Mouse (Mus musculus): ENCODE results near the gene Mtrex. TPM values are rescaled to one million over a fixed set of nuclear protein-coding genes. Genes with fewer than 3 reads are reported as not detected.

The Mtrex gene
- polyA plus RNA-seq, 1 experiment from 2014 or later = 29.5 TPM

GRCm38 (mm10) chr13:112838562-112839232 is 88.5 kb downstream of the Mtrex start:
- ATAC-seq (ENCODE audit: low read depth) = peak; percentile 98
- Histone ChIP-seq H3K4me1 (ENCODE audit: control insufficient read depth, low read depth, low read length) (peaks cover 41% of the 10 kb centered on the region), H3K4me2 (ENCODE audit: low read depth, low read length) (peak overlapping the region; percentile 55), H3K9ac (ENCODE audit: low read depth, low read length) (peak overlapping the region; percentile 43), H3K36me3 (ENCODE audit: control insufficient read depth, insufficient read depth) (peaks cover 3% of the 10 kb centered on the region), H3K27ac (ENCODE audit: low read length) (peak overlapping the region; percentile 92), H3K9me3 (replicated peaks; ENCODE audit: control insufficient read depth, low read length) (no peaks in the 10 kb centered on the region), H3K27me3 (ENCODE audit: control insufficient read depth, insufficient read depth, low read depth, low read length) (no peaks in the 10 kb centered on the region), H3K4me3 (ENCODE audit: low read depth, low read length) (no peak overlapping the region; the same call in 1 of the 2 replicates)
- WGBS (ENCODE audit: insufficient replicate concordance) = 38% methylated on average over 6 of the region's 6 CpGs

- H3K4me1 ChIP-seq (ENCODE audit: control insufficient read depth, low read depth, low read length) = peaks cover 51% of the 10 kb centered on the region
- 65% methylated on average over 9 of the region's 9 CpGs for WGBS (ENCODE audit: insufficient replicate concordance)
Measured at GRCm38 (mm10) chr13:112837621-112838155, 89.5 kb downstream of the Mtrex start.

GRCm38 (mm10) chr13:112836951-112837350 is 90.2 kb downstream of the Mtrex start:
- Histone ChIP-seq H3K9me3 (replicated peaks; ENCODE audit: control insufficient read depth, low read length) (no peaks in the 10 kb centered on the region), H3K27me3 (ENCODE audit: control insufficient read depth, insufficient read depth, low read depth, low read length) (no peaks in the 10 kb centered on the region), H3K4me1 (ENCODE audit: control insufficient read depth, low read depth, low read length) (peaks cover 56% of the 10 kb centered on the region), H3K9ac (ENCODE audit: low read depth, low read length) (no peak overlapping the region), H3K36me3 (ENCODE audit: control insufficient read depth, insufficient read depth) (peaks cover 3% of the 10 kb centered on the region), H3K4me3 (ENCODE audit: low read depth, low read length) (no peak overlapping the region), H3K27ac (ENCODE audit: low read length) (peak overlapping the region; percentile 63), H3K4me2 (ENCODE audit: low read depth, low read length) (no peak overlapping the region)
- ATAC-seq (ENCODE audit: low read depth) = no peak
- 76% methylated on average over 2 of the region's 2 CpGs for WGBS (ENCODE audit: insufficient replicate concordance)

More at GRCm38 (mm10) chr13:112837621-112838155, 89.5 kb downstream of the Mtrex start:
- H3K4me3 ChIP-seq (ENCODE audit: low read depth, low read length) = no peak overlapping the region
- H3K27ac ChIP-seq (ENCODE audit: low read length) = peak overlapping the region; percentile 92
- peak overlapping the region; percentile 55; the same call in 1 of the 2 replicates for H3K4me2 ChIP-seq (ENCODE audit: low read depth, low read length)
- H3K36me3 ChIP-seq (ENCODE audit: control insufficient read depth, insufficient read depth) = peaks cover 3% of the 10 kb centered on the region
- peak overlapping the region; percentile 37; the same call in 1 of the 2 replicates for H3K9ac ChIP-seq (ENCODE audit: low read depth, low read length)
- H3K27me3 ChIP-seq (ENCODE audit: control insufficient read depth, insufficient read depth, low read depth, low read length) = no peaks in the 10 kb centered on the region
- no peak for ATAC-seq (ENCODE audit: low read depth)
- no peaks in the 10 kb centered on the region for H3K9me3 ChIP-seq (replicated peaks; ENCODE audit: control insufficient read depth, low read length)

GRCm38 (mm10) chr13:112835113-112835512 is 92.1 kb downstream of the Mtrex start:
- Histone ChIP-seq H3K4me1 (ENCODE audit: control insufficient read depth, low read depth, low read length) (peaks cover 56% of the 10 kb centered on the region), H3K4me2 (ENCODE audit: low read depth, low read length) (no peak overlapping the region), H3K9ac (ENCODE audit: low read depth, low read length) (0 out of 2 replicates have a peak overlapping the region, but pooled peaks have one; percentile 37), H3K4me3 (ENCODE audit: low read depth, low read length) (no peak overlapping the region), H3K9me3 (replicated peaks; ENCODE audit: control insufficient read depth, low read length) (no peaks in the 10 kb centered on the region), H3K36me3 (ENCODE audit: control insufficient read depth, insufficient read depth) (peaks cover 3% of the 10 kb centered on the region), H3K27me3 (ENCODE audit: control insufficient read depth, insufficient read depth, low read depth, low read length) (no peaks in the 10 kb centered on the region), H3K27ac (ENCODE audit: low read length) (no peak overlapping the region; the same call in 1 of the 2 replicates)
- 65% methylated on average over 12 of the region's 12 CpGs for WGBS (ENCODE audit: insufficient replicate concordance)
- no peak for ATAC-seq (ENCODE audit: low read depth)

- Histone ChIP-seq H3K4me1 (ENCODE audit: control insufficient read depth, low read depth, low read length) (peaks cover 51% of the 10 kb centered on the region), H3K9me3 (replicated peaks; ENCODE audit: control insufficient read depth, low read length) (no peaks in the 10 kb centered on the region), H3K36me3 (ENCODE audit: control insufficient read depth, insufficient read depth) (peaks cover 3% of the 10 kb centered on the region; the same call in 1 of the 2 replicates), H3K4me2 (ENCODE audit: low read depth, low read length) (peak overlapping the region; percentile 38), H3K9ac (ENCODE audit: low read depth, low read length) (peak overlapping the region; percentile 3), H3K27ac (ENCODE audit: low read length) (peak overlapping the region; percentile 82), H3K27me3 (ENCODE audit: control insufficient read depth, insufficient read depth, low read depth, low read length) (no peaks in the 10 kb centered on the region), H3K4me3 (ENCODE audit: low read depth, low read length) (no peak overlapping the region)
- no peak for ATAC-seq (ENCODE audit: low read depth)
- WGBS (ENCODE audit: insufficient replicate concordance) = 47% methylated on average over 3 of the region's 3 CpGs
Measured at GRCm38 (mm10) chr13:112833895-112834263, 93.3 kb downstream of the Mtrex start.

GRCm38 (mm10) chr13:112833253-112833894 is 93.8 kb downstream of the Mtrex start:
- no peaks in the 10 kb centered on the region for H3K9me3 ChIP-seq (replicated peaks; ENCODE audit: control insufficient read depth, low read length)
- H3K27me3 ChIP-seq (ENCODE audit: control insufficient read depth, insufficient read depth, low read depth, low read length) = no peaks in the 10 kb centered on the region
- peaks cover 46% of the 10 kb centered on the region for H3K4me1 ChIP-seq (ENCODE audit: control insufficient read depth, low read depth, low read length)
- ATAC-seq (ENCODE audit: low read depth) = peak; percentile 46
- WGBS (ENCODE audit: insufficient replicate concordance) = 72% methylated on average over 20 of the region's 20 CpGs
- H3K4me3 ChIP-seq (ENCODE audit: low read depth, low read length) = no peak overlapping the region
- peaks cover 3% of the 10 kb centered on the region; the same call in 1 of the 2 replicates for H3K36me3 ChIP-seq (ENCODE audit: control insufficient read depth, insufficient read depth)
- peak overlapping the region; percentile 3 for H3K9ac ChIP-seq (ENCODE audit: low read depth, low read length)
- peak overlapping the region; percentile 82 for H3K27ac ChIP-seq (ENCODE audit: low read length)
- peak overlapping the region; percentile 38 for H3K4me2 ChIP-seq (ENCODE audit: low read depth, low read length)

- Histone ChIP-seq H3K36me3 (ENCODE audit: control insufficient read depth, insufficient read depth) (0 out of 2 replicates have a peak, but pooled peaks cover 3% of the 10 kb centered on the region), H3K9me3 (replicated peaks; ENCODE audit: control insufficient read depth, low read length) (no peaks in the 10 kb centered on the region), H3K4me3 (ENCODE audit: low read depth, low read length) (no peak overlapping the region), H3K9ac (ENCODE audit: low read depth, low read length) (no peak overlapping the region), H3K4me2 (ENCODE audit: low read depth, low read length) (no peak overlapping the region), H3K27me3 (ENCODE audit: control insufficient read depth, insufficient read depth, low read depth, low read length) (no peaks in the 10 kb centered on the region), H3K4me1 (ENCODE audit: control insufficient read depth, low read depth, low read length) (peaks cover 38% of the 10 kb centered on the region), H3K27ac (ENCODE audit: low read length) (peak overlapping the region; percentile 51; the same call in 1 of the 2 replicates)
- ATAC-seq (ENCODE audit: low read depth) = peak; percentile 63
- 12% methylated on average over 2 of the region's 2 CpGs for WGBS (ENCODE audit: insufficient replicate concordance)
Measured at GRCm38 (mm10) chr13:112832589-112832988, 94.6 kb downstream of the Mtrex start.

GRCm38 (mm10) chr13:112829619-112830018 is 97.6 kb downstream of the Mtrex start:
- Histone ChIP-seq H3K36me3 (ENCODE audit: control insufficient read depth, insufficient read depth) (peaks cover 5% of the 10 kb centered on the region), H3K4me3 (ENCODE audit: low read depth, low read length) (no peak overlapping the region), H3K9ac (ENCODE audit: low read depth, low read length) (no peak overlapping the region), H3K9me3 (replicated peaks; ENCODE audit: control insufficient read depth, low read length) (no peaks in the 10 kb centered on the region), H3K4me1 (ENCODE audit: control insufficient read depth, low read depth, low read length) (peaks cover 21% of the 10 kb centered on the region), H3K27me3 (ENCODE audit: control insufficient read depth, insufficient read depth, low read depth, low read length) (no peaks in the 10 kb centered on the region), H3K4me2 (ENCODE audit: low read depth, low read length) (no peak overlapping the region), H3K27ac (ENCODE audit: low read length) (no peak overlapping the region)
- ATAC-seq (ENCODE audit: low read depth) = no peak
- WGBS (ENCODE audit: insufficient replicate concordance) = 89% methylated on average over 2 of the region's 2 CpGs

GRCm38 (mm10) chr13:112825479-112825878 is 101.7 kb downstream of the Mtrex start:
- Histone ChIP-seq H3K9me3 (replicated peaks; ENCODE audit: control insufficient read depth, low read length) (no peaks in the 10 kb centered on the region), H3K4me2 (ENCODE audit: low read depth, low read length) (no peak overlapping the region), H3K27ac (ENCODE audit: low read length) (no peak overlapping the region), H3K4me1 (ENCODE audit: control insufficient read depth, low read depth, low read length) (peaks cover 5% of the 10 kb centered on the region), H3K27me3 (ENCODE audit: control insufficient read depth, insufficient read depth, low read depth, low read length) (no peaks in the 10 kb centered on the region), H3K36me3 (ENCODE audit: control insufficient read depth, insufficient read depth) (peaks cover 5% of the 10 kb centered on the region), H3K9ac (ENCODE audit: low read depth, low read length) (no peak overlapping the region), H3K4me3 (ENCODE audit: low read depth, low read length) (no peak overlapping the region)
- no peak for ATAC-seq (ENCODE audit: low read depth)
- WGBS (ENCODE audit: insufficient replicate concordance) = 69% methylated on average over 6 of the region's 6 CpGs

Measured in liver, embryonic 16.5 days (tissue).